Mouse (Mus musculus): ENCODE measurements at regions not wholly inside any gene's neighbourhood (a gene's known extent, or its start where the extent isn't known, plus 50 kb on each side); places are given as distances from the start of the nearest gene placed in this dataset.

DNA sequence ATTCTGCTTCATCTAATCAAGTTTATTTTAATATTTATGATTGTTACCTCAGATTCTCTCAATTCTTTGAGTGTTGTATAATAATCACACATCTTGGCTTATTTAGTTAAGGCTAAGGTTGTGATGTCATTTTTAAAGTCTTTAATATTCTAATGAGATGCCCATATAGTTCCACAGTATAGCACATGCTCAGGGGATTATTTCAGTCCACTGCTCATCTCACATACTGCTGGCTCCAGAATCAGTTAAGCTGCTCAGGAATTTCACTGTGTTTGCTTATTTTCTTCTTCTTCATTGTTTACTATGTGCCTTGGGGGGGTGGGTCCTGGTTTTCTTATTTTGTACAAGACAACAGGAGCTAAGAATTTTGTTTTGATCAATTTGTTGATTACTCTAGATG lies 229.5 kb downstream of the Pcdh18 start:
- TF ChIP-seq POLR2A (IDR thresholded peaks at IDR 0.05; ENCODE audit: low read depth, low read length) (no peak), CTCF (IDR thresholded peaks at IDR 0.05; ENCODE audit: borderline replicate concordance, insufficient read depth, low read length) (no peak)
